Mouse (Mus musculus): ENCODE measurements at regions not wholly inside any gene's neighbourhood (a gene's known extent, or its start where the extent isn't known, plus 50 kb on each side); places are given as distances from the start of the nearest gene placed in this dataset.

DNA sequence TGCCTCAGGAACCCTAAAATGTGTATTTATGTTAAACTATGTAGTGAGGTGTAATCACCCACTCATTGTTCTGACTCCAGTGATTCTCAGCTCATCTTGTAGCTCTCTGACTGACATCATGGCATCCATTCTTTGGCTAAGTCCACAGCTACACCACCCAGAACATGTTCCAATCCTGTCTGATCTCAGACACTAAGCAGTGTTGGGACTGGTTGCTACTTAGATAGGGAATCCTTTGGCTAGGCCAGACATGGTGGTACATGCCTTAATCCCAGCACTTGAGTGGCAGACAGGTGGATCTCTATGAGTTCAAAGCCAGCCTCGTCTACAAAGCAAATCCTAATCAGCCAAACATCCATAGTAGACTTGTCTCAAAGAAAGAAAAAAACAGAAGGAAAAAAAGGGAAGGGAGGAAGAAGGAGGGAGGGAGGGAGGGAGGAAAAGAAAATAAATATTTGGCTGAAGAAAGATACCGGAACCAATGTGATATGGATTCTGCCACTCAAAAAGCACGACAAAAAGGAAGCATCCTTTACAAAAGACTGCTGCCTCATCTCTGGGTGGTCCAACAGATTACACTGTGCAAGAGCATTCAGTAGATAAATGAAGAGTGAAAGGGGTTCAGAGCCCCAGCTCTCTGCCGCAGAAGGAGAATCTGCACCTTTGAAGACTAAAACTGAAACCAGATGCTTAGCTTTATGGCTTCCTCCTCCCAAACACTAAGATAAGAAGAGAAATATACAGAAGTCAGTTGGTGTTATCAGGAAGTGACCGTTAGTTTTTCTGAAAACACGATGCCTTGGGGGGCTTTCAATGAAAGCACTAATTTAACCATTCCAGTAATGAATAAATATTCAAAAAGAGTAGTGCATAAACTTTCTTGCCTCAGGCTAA, 51.5 kb upstream of the Med13 start:
- DNase-seq (ENCODE audit: low spot score in 2 of 2) = no peak

DNA sequence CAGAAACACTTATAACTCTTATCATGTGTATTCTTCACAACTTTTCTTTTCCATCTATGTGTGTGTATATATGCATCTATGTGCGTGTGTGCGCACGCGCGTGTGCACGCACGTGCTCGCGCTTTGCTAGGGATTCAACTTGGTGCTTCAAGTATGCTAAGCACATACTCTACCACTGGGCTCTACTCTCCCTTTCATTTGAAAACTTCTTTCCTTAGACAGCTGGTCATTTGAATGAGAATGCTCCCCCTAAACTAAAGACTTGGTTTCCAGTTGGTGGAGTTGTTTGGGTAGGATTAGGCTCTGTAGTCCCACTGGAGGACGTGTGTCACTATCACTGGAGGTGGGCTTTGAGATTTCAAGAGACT, 52.2 kb upstream of the Med13 start:
- no peak for DNase-seq (ENCODE audit: low spot score in 2 of 2)

DNA sequence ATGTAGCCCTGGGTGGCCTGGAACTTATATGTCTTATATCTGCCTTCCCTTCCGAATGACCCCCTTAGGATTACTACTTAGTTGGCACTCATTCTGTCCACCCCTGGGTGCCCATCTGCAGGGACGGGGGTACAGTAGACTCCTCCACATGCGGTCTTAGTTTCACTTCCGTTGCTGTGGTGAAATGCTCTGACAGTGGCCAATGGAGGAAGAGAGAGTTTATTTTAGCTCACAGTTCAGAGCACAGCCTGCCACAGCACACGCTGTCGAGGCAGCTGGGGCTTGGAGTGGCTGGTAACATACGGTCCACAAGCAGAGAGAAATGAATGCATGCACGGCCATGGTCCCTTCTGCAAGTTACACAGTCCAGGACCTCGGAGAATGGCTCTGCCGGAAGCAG, 53.1 kb upstream of the Med13 start:
- DNase-seq (ENCODE audit: low spot score in 2 of 2) = no peak

DNA sequence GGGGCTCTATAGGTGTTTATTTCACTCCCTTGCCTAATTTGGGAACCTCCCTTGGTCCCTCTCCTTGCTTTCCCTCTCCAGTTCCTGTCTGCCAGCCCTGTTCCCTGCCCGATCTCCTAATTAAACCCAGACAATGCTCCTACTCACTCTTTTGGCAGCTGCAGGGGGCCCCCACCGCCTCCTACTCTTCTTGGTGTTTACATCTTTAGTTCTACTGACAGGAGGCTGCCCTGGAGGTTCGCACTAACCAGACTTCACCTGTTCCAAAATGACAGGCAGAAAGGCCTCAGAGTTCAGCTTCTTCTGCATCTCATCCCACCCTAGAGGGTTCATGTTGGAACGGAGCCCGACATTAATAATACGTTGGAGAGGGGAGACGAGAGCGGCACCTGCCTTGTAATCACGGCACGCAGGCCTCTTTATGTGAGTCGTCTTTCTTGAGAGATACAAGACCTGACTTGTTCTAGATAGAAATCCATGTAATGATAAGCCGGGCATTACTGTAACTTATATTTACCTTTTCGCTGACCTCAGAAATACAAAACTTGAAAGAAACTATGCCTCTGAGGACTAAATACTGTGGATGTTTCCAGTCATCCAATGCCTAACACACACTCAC, 55.5 kb upstream of the Med13 start:
- no peak for DNase-seq (ENCODE audit: low spot score in 2 of 2)

DNA sequence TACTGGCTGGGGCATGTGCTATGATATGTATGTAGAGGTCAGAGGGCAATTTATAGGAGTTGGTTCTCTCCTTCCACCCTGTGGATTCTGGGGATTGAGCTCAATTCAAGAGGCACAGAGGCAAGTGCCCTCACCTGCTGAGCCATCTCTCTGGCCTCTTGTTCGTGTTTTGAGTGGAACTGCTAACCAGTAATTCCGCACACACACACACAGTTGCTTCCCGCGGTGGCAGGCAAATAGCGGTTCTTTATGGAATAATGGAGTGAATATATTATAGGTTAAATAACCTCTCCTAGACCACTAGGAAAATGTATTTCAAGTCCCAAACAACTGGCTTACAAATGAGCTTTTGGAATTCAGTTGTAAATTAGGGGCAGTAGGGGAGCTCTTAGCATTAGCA, 59.1 kb upstream of the Med13 start:
- DNase-seq (ENCODE audit: low spot score in 2 of 2) = no peak

DNA sequence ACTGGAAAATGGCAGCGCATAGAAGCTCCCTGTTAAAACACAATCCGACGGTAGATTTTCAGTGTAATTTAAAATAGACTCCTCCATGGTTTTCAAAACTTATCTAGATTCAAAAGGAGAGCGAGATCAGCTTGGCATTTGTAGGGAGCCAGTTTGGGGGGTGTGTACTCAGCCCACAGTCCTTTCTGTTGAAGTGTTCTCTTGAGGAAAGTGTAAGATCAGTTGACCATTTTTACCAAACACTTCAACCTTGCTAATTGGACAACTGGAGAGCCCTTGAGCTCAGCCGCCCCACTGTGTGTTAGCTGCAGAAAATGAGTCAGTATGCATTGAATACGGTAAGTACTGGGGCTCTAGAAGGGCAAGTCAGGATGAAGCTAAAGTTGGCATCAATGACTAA, 59.8 kb upstream of the Med13 start:
- DNase-seq (ENCODE audit: low spot score in 2 of 2) = no peak

DNA sequence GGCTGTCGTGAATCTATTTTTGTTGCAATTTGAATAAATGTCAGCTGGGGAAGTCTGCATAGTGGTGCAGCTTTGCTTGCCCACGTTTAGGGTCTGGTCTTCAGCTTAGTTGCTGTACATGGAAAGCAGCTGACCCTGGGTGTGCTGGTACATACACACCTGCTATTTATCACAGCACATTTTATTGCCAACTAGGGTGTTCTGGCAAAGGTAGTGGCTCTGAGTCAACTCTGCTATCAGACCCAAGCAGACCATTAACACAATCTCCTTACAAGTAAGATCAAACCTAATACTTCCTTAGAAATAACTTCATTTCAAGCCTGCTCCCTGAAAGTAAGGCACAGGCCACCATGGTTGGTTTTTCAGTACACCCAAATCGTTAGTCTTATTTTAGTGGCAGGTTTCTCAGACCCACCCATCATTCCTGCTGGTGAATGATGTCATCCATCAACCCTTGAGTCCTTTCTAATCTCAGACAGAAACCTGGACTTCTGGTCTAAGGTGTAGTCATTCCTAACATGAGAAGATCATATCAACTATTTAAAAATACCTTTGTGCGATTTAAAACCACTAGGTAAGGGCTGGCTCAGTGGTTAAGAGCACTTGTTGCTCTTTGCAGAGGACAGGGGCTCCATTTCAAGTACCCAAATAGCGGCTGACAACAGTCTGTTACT, 62.5 kb upstream of the Med13 start:
- no peak for DNase-seq (ENCODE audit: low spot score in 2 of 2)

DNA sequence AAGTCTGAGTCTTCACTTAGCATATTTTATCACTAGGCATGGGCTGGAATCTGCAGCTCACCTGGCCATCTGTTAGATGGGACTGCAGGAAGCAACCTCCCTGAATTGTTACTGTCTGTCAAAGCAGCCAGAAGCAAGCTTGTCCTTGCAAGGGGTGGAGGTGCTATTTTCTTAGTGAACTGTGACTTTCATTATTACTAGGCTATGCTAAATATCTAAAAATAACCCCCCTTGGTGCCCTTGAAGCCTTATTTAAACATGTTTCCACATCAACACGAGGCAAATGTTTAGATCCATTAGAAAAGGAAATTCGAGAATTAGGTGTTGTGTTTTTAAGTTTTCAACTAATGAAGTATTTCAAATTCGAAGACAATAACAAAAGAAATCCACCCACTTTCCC, 55.5 kb upstream of the Rnft1 start:
- no peak for DNase-seq (ENCODE audit: low spot score in 2 of 2)

DNA sequence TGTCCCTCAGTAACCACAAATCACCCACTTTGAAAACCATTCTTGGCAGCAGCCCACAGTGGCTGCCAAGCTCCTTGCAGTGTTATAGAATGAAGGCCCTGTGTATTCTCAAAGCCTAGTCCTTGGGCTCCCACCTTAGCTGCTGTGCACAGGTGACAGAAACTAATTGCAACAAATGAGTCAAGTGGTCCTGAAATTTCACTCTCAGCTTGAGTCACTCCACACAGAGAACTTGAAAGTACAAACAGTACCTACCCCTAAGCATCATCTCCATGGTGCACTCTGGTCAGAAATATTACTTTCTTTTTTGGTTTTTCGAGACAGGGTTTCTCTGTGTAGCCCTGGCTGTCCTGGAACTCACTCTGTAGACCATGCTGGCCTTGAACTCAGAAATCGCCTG, 54.2 kb upstream of the Rnft1 start:
- no peak for DNase-seq (ENCODE audit: low spot score in 2 of 2)

DNA sequence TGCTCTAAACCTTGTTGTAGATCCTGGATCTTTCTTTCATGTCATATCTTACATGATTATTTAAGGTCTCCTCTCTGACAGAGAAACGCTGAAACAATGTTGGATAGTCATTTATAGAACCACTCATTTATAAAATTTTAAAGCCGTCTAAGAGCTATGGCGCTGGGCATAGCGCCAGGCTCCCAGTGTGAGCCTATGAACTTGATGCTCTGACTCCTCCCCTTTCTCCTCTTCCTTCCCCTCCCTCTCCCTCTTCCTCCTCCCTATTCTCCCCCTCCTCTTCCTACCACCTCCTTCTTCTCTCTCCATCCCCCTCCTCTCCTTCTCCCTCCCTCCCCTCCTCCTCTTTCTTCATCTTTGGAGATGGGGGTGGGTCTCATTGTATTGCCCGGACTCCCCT, 52.9 kb upstream of the Rnft1 start:
- no peak for DNase-seq (ENCODE audit: low spot score in 2 of 2)

DNA sequence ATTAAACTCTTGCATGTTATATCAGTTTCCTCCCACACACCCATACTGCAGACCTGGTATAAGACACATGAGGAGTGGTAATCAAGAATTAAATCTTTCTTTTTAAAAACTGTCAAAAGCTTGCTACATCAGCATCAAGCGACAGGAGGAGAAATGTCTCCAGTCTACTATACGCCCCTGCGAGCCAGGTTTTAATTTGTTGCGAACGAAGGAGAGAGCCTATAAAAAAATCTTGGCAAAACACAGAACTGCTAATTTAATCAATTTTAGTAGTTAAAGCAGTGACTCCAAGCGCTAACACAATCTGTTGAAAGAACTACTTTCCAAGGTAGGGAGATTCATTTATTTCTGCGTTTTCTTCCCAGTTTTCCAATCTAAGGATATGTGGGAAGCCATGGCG, 50.4 kb upstream of the Rnft1 start:
- DNase-seq (ENCODE audit: low spot score in 2 of 2) = peak; percentile 25 to 50

All from right cerebral cortex, adult 2 months (tissue).